Mouse (Mus musculus) gastrocnemius, postnatal 4 days (tissue): Measurements from ENCODE around the gene Dgke. TPM values are rescaled to one million over a fixed set of nuclear protein-coding genes. Genes with fewer than 3 reads are reported as not detected.
"Not testable (repeated sequence)": the region's sequence is repeated elsewhere in the genome, so short reads cannot be mapped to it uniquely, and the experiment has no call there.

ENCODE experiments used
- DNase-seq, 2 experiments: peaks; one replicate each; pipeline ENCODE4 v3.0.0; 2021 to 2022; ENCODE audit warnings: low spot score in 2 of 2, mixed read lengths in 2 of 2
- total RNA-seq, 2 experiments: library from RNA; stranded (reverse); gene quantifications; 2 replicates each; pipeline ENCODE4 v1.2.3; 2021

The Dgke gene
- total RNA-seq, 2 experiments from 2014 or later, result 4.6 to 4.9 TPM

DNA sequence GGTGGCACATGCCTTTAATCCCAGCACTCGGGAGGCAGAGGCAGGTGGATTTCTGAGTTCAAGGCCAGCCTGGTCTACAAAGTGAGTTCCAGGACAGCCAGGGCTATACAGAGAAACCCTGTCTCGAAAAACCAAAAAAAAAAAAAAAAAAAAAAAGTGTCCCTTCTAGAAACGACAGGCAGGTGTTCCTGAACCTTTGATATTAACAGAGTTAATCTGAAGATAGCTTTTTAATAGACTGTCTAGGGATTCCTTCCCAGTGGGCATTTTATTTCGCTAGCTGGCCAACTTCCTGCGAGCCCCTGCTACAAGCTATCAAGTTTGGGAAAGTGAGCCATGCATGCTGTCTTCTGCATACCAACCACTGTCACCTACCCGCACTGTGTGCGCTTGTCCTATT, 25.6 kb downstream of the Dgke start:
- DNase-seq, result not testable (repeated sequence)

- peak in 1 of 2 experiments; percentile 39 for DNase-seq
These were observed 27.3 kb downstream of the Dgke start for GRCm38 (mm10) chr11:89039325-89039724.

DNA sequence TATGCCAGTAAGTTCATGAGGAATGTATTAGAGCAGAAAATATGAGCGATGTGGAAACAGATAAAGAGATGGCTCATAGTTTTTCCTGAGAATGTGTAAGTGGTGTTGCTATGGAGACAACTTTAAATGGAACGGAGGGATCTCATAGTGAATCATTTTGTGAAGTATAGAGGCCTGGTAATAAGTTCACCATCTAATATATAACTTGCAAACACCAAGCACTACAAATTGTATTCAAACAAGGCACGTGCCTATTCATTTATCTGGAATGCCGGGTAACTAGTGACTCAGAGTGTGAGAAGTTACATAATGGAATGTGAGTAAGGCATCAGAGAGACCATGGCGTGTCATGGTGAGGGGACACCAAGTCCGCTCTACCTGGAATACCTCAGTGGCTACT, 28.2 kb downstream of the Dgke start:
- no peak for DNase-seq

GRCm38 (mm10) chr11:89035552-89035951, 31.1 kb downstream of the Dgke start:
- no peak for DNase-seq

GRCm38 (mm10) chr11:89034592-89034991, 32.1 kb downstream of the Dgke start:
- DNase-seq, result no peak

GRCm38 (mm10) chr11:89031189-89031588, 35.5 kb downstream of the Dgke start:
- no peak for DNase-seq

GRCm38 (mm10) chr11:89030552-89030951, 36.1 kb downstream of the Dgke start:
- no peak for DNase-seq

GRCm38 (mm10) chr11:89028871-89029405, 37.7 kb downstream of the Dgke start:
- no peak for DNase-seq

DNA sequence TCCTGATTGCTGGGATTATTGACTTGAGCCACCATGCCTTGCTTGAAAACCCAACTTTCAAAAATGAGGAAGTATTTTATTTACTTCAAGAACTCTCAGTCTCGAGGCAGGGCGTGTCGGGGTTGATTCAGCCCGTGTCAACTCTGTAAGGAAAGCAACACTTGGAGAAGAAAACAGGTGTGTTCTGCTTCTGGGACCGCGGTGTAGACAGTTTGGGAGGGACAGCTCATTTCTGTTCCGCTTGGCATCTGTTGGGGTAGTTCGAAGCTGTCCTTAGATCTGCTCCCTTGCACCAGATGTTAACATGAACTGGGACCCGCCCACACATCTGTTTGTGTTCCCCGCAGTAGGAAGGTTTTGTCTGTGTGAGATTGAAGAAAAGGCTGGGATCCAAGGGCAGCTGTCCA, 38.7 kb downstream of the Dgke start:
- DNase-seq, result no peak

- no peak for DNase-seq
These were observed 40.5 kb downstream of the Dgke start for GRCm38 (mm10) chr11:89026117-89026516.

- no peak for DNase-seq
These were observed 41.0 kb downstream of the Dgke start for GRCm38 (mm10) chr11:89025603-89026002.

DNA sequence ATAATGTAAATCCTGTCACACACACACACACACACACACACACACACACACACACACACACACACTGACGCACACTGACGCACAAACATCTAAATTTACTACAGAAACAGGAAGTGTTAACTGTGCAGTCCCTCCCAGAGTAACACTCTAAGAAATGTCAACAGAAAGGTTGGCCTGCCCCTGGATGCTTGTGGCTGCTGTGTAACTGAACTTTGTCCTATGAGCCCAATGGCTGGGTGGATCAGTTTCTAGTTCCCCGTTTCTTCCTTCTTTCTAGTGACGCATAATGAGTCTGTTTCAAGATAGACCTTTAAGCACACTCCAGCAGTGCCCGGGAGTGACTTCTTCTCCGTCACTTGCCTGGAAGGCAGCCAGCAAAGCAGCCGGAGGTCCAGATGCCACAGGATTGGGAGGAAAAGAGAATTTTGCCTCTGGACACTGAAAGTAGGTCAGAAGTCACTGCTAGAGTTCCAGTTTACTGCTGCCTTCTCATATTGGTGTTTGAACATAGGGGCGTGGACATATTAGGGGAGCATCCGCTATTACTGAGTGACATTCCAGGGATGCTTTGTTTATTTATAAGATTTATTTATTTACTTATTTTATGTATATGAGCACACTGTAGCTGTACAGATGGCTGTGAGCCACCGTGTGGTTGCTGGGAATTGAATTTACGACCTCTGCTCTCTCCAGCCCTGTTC, 42.3 kb downstream of the Dgke start:
- peak; percentile 52 to 81 for DNase-seq

DNA sequence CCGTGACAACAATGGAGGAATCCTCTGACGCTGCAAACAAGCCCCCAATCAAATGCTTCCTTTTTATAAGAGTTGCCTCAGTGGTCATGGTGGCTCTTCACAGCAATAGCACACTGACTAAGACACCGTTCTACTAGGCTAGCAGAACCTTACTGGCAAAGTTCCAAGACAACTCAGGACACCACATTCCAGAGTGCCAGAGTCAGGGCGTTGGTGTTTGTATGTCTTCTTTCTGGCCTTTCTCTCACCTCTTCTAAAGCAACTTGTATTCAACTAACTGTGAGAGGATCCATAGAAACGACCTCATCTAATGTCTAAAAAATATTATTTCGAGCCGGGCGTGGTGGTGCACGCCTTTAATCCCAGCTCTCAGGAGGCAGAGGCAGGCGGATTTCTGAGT, 43.2 kb downstream of the Dgke start:
- no peak for DNase-seq

GRCm38 (mm10) chr11:89022120-89022731, 44.4 kb downstream of the Dgke start:
- no peak for DNase-seq

DNA sequence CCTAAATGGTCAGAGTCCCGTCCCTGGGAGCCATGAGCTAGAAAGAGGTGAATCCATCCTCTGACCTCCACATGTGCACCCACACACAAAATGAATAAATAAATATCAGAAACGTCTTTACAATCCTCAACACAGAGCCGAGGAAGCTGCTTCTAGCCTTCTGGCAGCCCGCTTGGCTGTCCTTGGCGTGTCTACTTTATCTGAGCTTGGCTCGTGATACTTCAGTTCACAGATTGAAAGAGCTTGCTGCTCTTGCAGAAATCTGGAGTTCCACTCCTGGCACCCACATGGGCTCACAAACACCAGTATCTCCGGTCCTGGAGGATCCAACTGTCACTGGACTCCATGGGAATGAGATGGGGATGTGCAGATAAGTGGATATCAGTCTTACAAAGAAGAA, 45.0 kb downstream of the Dgke start:
- DNase-seq, result no peak

GRCm38 (mm10) chr11:89020681-89021305, 45.9 kb downstream of the Dgke start:
- DNase-seq, result no peak

DNA sequence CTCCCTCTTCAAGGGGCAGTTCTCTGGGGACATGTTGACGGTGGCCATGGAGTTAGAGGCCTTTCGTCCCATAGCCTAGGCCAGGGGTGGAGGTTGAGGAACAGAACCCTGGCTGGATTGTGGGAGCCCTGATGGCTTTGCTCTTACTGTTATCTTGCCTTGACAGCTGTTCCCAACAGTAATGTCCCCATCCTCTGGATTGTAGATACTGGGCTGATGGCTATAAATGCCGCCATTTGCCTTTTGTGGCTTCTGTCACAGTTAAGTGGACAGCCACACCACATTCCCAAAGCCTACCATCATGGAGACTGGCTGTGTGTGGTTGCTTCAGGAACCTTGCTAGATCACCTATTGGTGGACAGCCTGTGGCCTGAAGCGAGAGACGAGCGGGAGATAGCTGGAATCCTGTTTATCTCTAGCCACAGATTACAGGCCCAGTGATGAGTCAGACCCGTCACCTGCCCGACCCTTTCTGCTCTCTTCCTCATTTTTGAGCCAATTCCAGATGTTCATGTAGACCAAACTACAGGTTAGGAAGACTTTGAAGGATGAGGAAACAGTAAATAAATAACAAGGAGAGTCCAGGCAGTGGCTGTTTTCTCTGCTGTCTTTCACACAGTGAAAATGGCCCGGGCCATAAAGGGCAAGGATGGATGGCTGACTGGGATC, 49.0 kb downstream of the Dgke start:
- no peak for DNase-seq

DNA sequence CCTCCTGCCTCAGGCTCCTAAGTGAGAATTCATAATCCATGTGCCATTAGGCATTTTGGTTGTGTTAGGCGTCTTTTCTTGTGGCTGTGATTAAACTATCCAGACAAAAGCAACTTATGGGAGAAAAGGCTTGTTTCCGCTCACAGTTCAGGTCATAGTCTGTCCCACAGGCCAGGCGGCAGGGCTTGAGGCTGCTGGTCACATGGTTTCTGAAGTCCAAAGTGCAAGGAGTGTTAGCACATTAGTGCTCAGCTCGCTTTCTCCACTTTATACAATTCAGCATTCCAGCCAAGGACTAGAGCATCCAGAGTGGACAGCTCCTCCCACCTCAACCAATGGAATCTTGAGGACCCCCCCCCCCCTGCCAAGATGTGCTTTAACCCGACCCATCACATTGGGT, 54.4 kb downstream of the Dgke start:
- no peak for DNase-seq

DNA sequence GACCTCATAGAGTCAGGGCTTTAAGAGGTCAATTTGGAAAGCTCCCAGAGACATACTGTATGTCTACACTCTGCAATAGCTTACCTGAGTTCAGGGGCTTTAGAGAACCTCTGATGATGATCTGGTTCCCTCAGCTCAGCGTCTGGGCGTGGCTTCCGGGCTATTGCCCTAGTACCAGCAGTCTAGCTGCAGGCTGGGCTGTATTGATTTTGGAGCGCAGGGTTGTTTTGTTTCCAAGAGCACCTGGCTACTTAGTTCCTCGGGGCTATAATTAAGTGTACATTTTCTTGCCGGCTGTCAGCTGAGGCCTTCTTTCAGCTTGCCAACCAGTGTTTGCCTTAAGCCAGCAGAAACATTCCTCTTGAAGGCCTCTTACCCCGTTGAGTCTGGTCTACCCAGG, 57.2 kb downstream of the Dgke start:
- DNase-seq, result no peak

GRCm38 (mm10) chr11:89009066-89009465, 57.6 kb downstream of the Dgke start:
- no peak for DNase-seq

DNA sequence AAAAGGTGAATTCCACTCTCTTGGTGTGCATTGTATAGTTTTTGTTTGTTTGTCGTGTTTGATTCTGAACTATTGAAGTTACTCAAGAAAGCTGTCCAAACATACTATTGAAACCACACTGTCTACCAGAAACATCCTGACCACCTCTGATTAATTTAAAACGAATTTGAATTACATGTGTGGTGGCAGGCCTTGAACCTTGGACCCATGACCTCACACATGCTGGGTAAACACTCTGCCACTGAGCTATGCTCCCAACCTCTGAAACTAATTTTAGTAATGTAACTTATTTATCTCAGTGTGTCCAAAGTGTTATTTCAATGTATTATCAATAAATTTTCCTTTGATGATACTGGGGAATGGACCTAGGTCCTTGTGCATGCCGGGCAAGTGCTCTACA, 59.1 kb downstream of the Dgke start:
- no peak for DNase-seq

GRCm38 (mm10) chr11:89006404-89006803, 60.2 kb downstream of the Dgke start:
- no peak for DNase-seq
